Mouse (Mus musculus) hindbrain, embryonic 13.5 days (tissue): ENCODE measurements at regions not wholly inside any gene's neighbourhood (a gene's known extent, or its start where the extent isn't known, plus 50 kb on each side); places are given as distances from the start of the nearest gene placed in this dataset.

Source experiments
- ATAC-seq: fragments of 200-750 bp; cut with Nextera tagmentation; 2 replicates; pipeline ENCODE4 v1.8.0; 2017; ENCODE audit warnings: moderate TSS enrichment; ENCODE audit not compliant: low FRiP score
- H3K27ac ChIP-seq: fragments of 300-500 bp; sonication (generic); 2 replicates; pipeline ENCODE4 v1.5.1; 2015; ENCODE audit warnings: inconsistent platforms, mild to moderate bottlenecking, moderate library complexity
- H3K27me3 ChIP-seq: fragments of 300-500 bp; sonication (generic); 2 replicates; pipeline ENCODE4 v1.6.1; 2015; ENCODE audit warnings: mild to moderate bottlenecking, inconsistent platforms
- H3K36me3 ChIP-seq: fragments of 300-500 bp; sonication (generic); 2 replicates; pipeline ENCODE4 v1.6.1; 2015; ENCODE audit warnings: mild to moderate bottlenecking, inconsistent platforms
- H3K4me1 ChIP-seq: fragments of 300-500 bp; sonication (generic); replicated peaks from 2 replicates; pipeline ENCODE4 v1.6.1; 2015; ENCODE audit warnings: inconsistent platforms
- H3K4me2 ChIP-seq: fragments of 300-500 bp; sonication (generic); 2 replicates; pipeline ENCODE4 v1.6.1; 2015; ENCODE audit warnings: inconsistent platforms, mild to moderate bottlenecking, moderate library complexity
- H3K4me3 ChIP-seq: fragments of 300-500 bp; sonication (generic); 2 replicates; pipeline ENCODE4 v1.5.1; 2015; ENCODE audit warnings: mild to moderate bottlenecking, inconsistent platforms
- H3K9ac ChIP-seq: fragments of 300-500 bp; sonication (generic); 2 replicates; pipeline ENCODE4 v1.6.1; 2015; ENCODE audit warnings: mild to moderate bottlenecking, inconsistent platforms
- H3K9me3 ChIP-seq: fragments of 300-500 bp; sonication (generic); 2 replicates; pipeline ENCODE4 v1.6.1; 2016; ENCODE audit warnings: inconsistent platforms
- WGBS: fragments of 180-500 bp; shearing (Covaris S2); methylation state at CpG from one replicate; pipeline ENCODE4 v1.1.7; 2015; 5-methylcytosine and 5-hydroxymethylcytosine counted together

GRCm38 (mm10) chr17:75795772-75796171 lies 244.0 kb upstream of the Fam98a start:
- H3K9me3 ChIP-seq: no peaks in the 10 kb centered on the region
- no peaks in the 10 kb centered on the region for H3K36me3 ChIP-seq
- no peak overlapping the region for H3K4me3 ChIP-seq
- no peaks in the 10 kb centered on the region for H3K4me1 ChIP-seq
- no peak overlapping the region for H3K9ac ChIP-seq
- no peak overlapping the region for H3K4me2 ChIP-seq
- no peak overlapping the region for H3K27ac ChIP-seq
- ATAC-seq: no peak
- 92% methylated on average over 3 of the region's 3 CpGs for WGBS
- H3K27me3 ChIP-seq: no peaks in the 10 kb centered on the region

GRCm38 (mm10) chr17:75779770-75780169 lies 228.0 kb upstream of the Fam98a start:
- Histone ChIP-seq H3K4me3 (no peak overlapping the region), H3K27ac (no peak overlapping the region), H3K9me3 (no peaks in the 10 kb centered on the region), H3K9ac (no peak overlapping the region), H3K4me1 (no peaks in the 10 kb centered on the region), H3K36me3 (no peaks in the 10 kb centered on the region), H3K4me2 (no peak overlapping the region), H3K27me3 (no peaks in the 10 kb centered on the region)
- 44% methylated on average over 2 of the region's 2 CpGs for WGBS
- no peak for ATAC-seq

GRCm38 (mm10) chr17:75776611-75777010 lies 224.9 kb upstream of the Fam98a start:
- 85% methylated on average over 7 of the region's 7 CpGs for WGBS

GRCm38 (mm10) chr17:75775518-75775917 lies 223.8 kb upstream of the Fam98a start:
- ATAC-seq: no peak
- H3K27me3 ChIP-seq: no peaks in the 10 kb centered on the region
- H3K9ac ChIP-seq: no peak overlapping the region
- H3K4me2 ChIP-seq: no peak overlapping the region
- no peaks in the 10 kb centered on the region for H3K36me3 ChIP-seq
- H3K4me3 ChIP-seq: no peak overlapping the region
- WGBS: 91% methylated on average over 3 of the region's 3 CpGs
- no peaks in the 10 kb centered on the region for H3K4me1 ChIP-seq
- H3K9me3 ChIP-seq: no peaks in the 10 kb centered on the region
- H3K27ac ChIP-seq: no peak overlapping the region

More at GRCm38 (mm10) chr17:75776611-75777010, 224.9 kb upstream of the Fam98a start:
- Histone ChIP-seq H3K9ac (no peak overlapping the region), H3K4me2 (no peak overlapping the region), H3K27ac (no peak overlapping the region), H3K27me3 (no peaks in the 10 kb centered on the region), H3K9me3 (no peaks in the 10 kb centered on the region), H3K4me1 (no peaks in the 10 kb centered on the region), H3K4me3 (no peak overlapping the region), H3K36me3 (no peaks in the 10 kb centered on the region)
- ATAC-seq: no peak

GRCm38 (mm10) chr17:75772861-75773260 lies 221.1 kb upstream of the Fam98a start:
- no peak overlapping the region for H3K9ac ChIP-seq
- H3K36me3 ChIP-seq: no peaks in the 10 kb centered on the region
- no peak overlapping the region for H3K4me2 ChIP-seq
- no peak for ATAC-seq
- H3K27me3 ChIP-seq: no peaks in the 10 kb centered on the region
- H3K4me3 ChIP-seq: no peak overlapping the region
- H3K27ac ChIP-seq: no peak overlapping the region
- H3K4me1 ChIP-seq: no peaks in the 10 kb centered on the region
- H3K9me3 ChIP-seq: no peaks in the 10 kb centered on the region

GRCm38 (mm10) chr17:75768654-75769053 lies 216.9 kb upstream of the Fam98a start:
- Histone ChIP-seq H3K4me2 (no peak overlapping the region), H3K27ac (no peak overlapping the region), H3K9me3 (no peaks in the 10 kb centered on the region), H3K4me1 (no peaks in the 10 kb centered on the region), H3K9ac (no peak overlapping the region), H3K27me3 (no peaks in the 10 kb centered on the region), H3K36me3 (no peaks in the 10 kb centered on the region), H3K4me3 (no peak overlapping the region)
- WGBS: 89% methylated on average over 6 of the region's 6 CpGs
- no peak for ATAC-seq

GRCm38 (mm10) chr17:75763391-75763790 lies 211.6 kb upstream of the Fam98a start:
- Histone ChIP-seq H3K36me3 (no peaks in the 10 kb centered on the region), H3K4me1 (no peaks in the 10 kb centered on the region), H3K27me3 (no peaks in the 10 kb centered on the region), H3K9me3 (no peaks in the 10 kb centered on the region), H3K9ac (no peak overlapping the region), H3K4me3 (no peak overlapping the region), H3K27ac (no peak overlapping the region), H3K4me2 (no peak overlapping the region)
- WGBS: 90% methylated on average over 2 of the region's 2 CpGs
- ATAC-seq: no peak

GRCm38 (mm10) chr17:75756487-75756886 lies 204.7 kb upstream of the Fam98a start:
- Histone ChIP-seq H3K4me2 (no peak overlapping the region), H3K27ac (no peak overlapping the region), H3K36me3 (no peaks in the 10 kb centered on the region), H3K9me3 (0 out of 2 replicates have a peak, but pooled peaks cover 10% of the 10 kb centered on the region), H3K9ac (no peak overlapping the region), H3K4me3 (no peak overlapping the region), H3K27me3 (no peaks in the 10 kb centered on the region), H3K4me1 (no peaks in the 10 kb centered on the region)
- 89% methylated on average over 5 of the region's 5 CpGs for WGBS
- ATAC-seq: no peak

- H3K36me3 ChIP-seq: no peaks in the 10 kb centered on the region
- H3K4me3 ChIP-seq: no peak overlapping the region
- no peaks in the 10 kb centered on the region for H3K27me3 ChIP-seq
- no peak overlapping the region for H3K9ac ChIP-seq
- no peak overlapping the region for H3K27ac ChIP-seq
- no peaks in the 10 kb centered on the region for H3K9me3 ChIP-seq
- no peak for ATAC-seq
- H3K4me1 ChIP-seq: no peaks in the 10 kb centered on the region
- 99% methylated on average over 4 of the region's 4 CpGs for WGBS
- H3K4me2 ChIP-seq: no peak overlapping the region
Measured at GRCm38 (mm10) chr17:75716458-75716857, 164.7 kb upstream of the Fam98a start.

- H3K27me3 ChIP-seq: no peaks in the 10 kb centered on the region
Measured at GRCm38 (mm10) chr17:75714578-75714977, 162.8 kb upstream of the Fam98a start.

GRCm38 (mm10) chr17:75714059-75714458 lies 162.3 kb upstream of the Fam98a start:
- Histone ChIP-seq H3K4me1 (no peaks in the 10 kb centered on the region), H3K9ac (no peak overlapping the region), H3K9me3 (no peaks in the 10 kb centered on the region), H3K4me3 (no peak overlapping the region), H3K27ac (no peak overlapping the region), H3K4me2 (no peak overlapping the region), H3K36me3 (no peaks in the 10 kb centered on the region), H3K27me3 (no peaks in the 10 kb centered on the region)
- ATAC-seq: no peak
- 84% methylated on average over 1 of the region's 1 CpGs for WGBS

More at GRCm38 (mm10) chr17:75714578-75714977, 162.8 kb upstream of the Fam98a start:
- Histone ChIP-seq H3K9ac (no peak overlapping the region), H3K4me3 (no peak overlapping the region), H3K36me3 (no peaks in the 10 kb centered on the region), H3K27ac (no peak overlapping the region), H3K9me3 (no peaks in the 10 kb centered on the region), H3K4me2 (no peak overlapping the region), H3K4me1 (no peaks in the 10 kb centered on the region)
- no peak for ATAC-seq

- no peak for ATAC-seq
- no peaks in the 10 kb centered on the region for H3K36me3 ChIP-seq
Measured at GRCm38 (mm10) chr17:75707687-75708086, 155.9 kb upstream of the Fam98a start.

GRCm38 (mm10) chr17:75705357-75705756 lies 153.6 kb upstream of the Fam98a start:
- no peak overlapping the region for H3K9ac ChIP-seq
- no peaks in the 10 kb centered on the region for H3K9me3 ChIP-seq
- H3K36me3 ChIP-seq: no peaks in the 10 kb centered on the region
- ATAC-seq: no peak
- no peaks in the 10 kb centered on the region for H3K27me3 ChIP-seq
- H3K4me3 ChIP-seq: no peak overlapping the region
- no peak overlapping the region for H3K27ac ChIP-seq
- 80% methylated on average over 2 of the region's 2 CpGs for WGBS
- H3K4me2 ChIP-seq: no peak overlapping the region
- 0 out of 2 replicates have a peak, but pooled peaks cover 4% of the 10 kb centered on the region for H3K4me1 ChIP-seq

More at GRCm38 (mm10) chr17:75707687-75708086, 155.9 kb upstream of the Fam98a start:
- Histone ChIP-seq H3K27ac (no peak overlapping the region), H3K27me3 (no peaks in the 10 kb centered on the region), H3K9me3 (no peaks in the 10 kb centered on the region), H3K9ac (no peak overlapping the region), H3K4me1 (0 out of 2 replicates have a peak, but pooled peaks cover 4% of the 10 kb centered on the region), H3K4me2 (no peak overlapping the region), H3K4me3 (no peak overlapping the region)
- WGBS: 96% methylated on average over 4 of the region's 4 CpGs
